Mouse (Mus musculus): ENCODE results near the gene Ctu2.
A peak's percentile ranks its signal among the peaks of the same experiment; 100 is the strongest.

Gene Ctu2

GRCm38 (mm10) chr8:122475580-122476320 lies at the start of gene Ctu2, which contains the start of gene Rnf166:
Gene Ctu2 (plus strand): TSS chr8:122476143.
Gene Rnf166 (minus strand): TSS chr8:122476064.
- peak; percentile 96 for DNase-seq

- DNase-seq, result no peak
Measured at GRCm38 (mm10) chr8:122426145-122426544, 49.8 kb upstream of the Ctu2 start.

- no peak for DNase-seq
Measured at GRCm38 (mm10) chr8:122427607-122428006, 48.3 kb upstream of the Ctu2 start.

- DNase-seq, result no peak
Measured at GRCm38 (mm10) chr8:122428163-122428562, 47.8 kb upstream of the Ctu2 start.

- DNase-seq, result peak; percentile 56 to 63
Measured at GRCm38 (mm10) chr8:122430058-122430636, 45.8 kb upstream of the Ctu2 start.

- DNase-seq, result no peak
Measured at GRCm38 (mm10) chr8:122430646-122431045, 45.3 kb upstream of the Ctu2 start.

- DNase-seq, result peak in 1 of 2 experiments; percentile 42
Measured at GRCm38 (mm10) chr8:122431694-122432442, 44.1 kb upstream of the Ctu2 start.

GRCm38 (mm10) chr8:122432443-122433268 lies 43.3 kb upstream of the Ctu2 start, which contains the start of gene Cyba:
Gene Cyba (minus strand): TSS chr8:122432930.
- DNase-seq, result peak; percentile 90 to 94

GRCm38 (mm10) chr8:122433269-122433905 lies 42.6 kb upstream of the Ctu2 start:
- no peak for DNase-seq

- DNase-seq, result no peak
Measured at GRCm38 (mm10) chr8:122435375-122435774, 40.6 kb upstream of the Ctu2 start.

GRCm38 (mm10) chr8:122436146-122436545 lies 39.8 kb upstream of the Ctu2 start:
- DNase-seq, result no peak

- DNase-seq, result no peak
Measured at GRCm38 (mm10) chr8:122436586-122437125, 39.3 kb upstream of the Ctu2 start.

GRCm38 (mm10) chr8:122437708-122438331 lies 38.1 kb upstream of the Ctu2 start:
- DNase-seq, result peak in 1 of 2 experiments; percentile 52

GRCm38 (mm10) chr8:122439336-122439735 lies 36.6 kb upstream of the Ctu2 start:
- no peak for DNase-seq

- DNase-seq, result no peak
Measured at GRCm38 (mm10) chr8:122441326-122441725, 34.6 kb upstream of the Ctu2 start.

- DNase-seq, result no peak
Measured at GRCm38 (mm10) chr8:122442356-122442755, 33.6 kb upstream of the Ctu2 start.

GRCm38 (mm10) chr8:122442781-122443180 lies 33.2 kb upstream of the Ctu2 start:
- DNase-seq, result no peak

- peak; percentile 99 to 100 for DNase-seq
Measured at GRCm38 (mm10) chr8:122443262-122444006, 32.5 kb upstream of the Ctu2 start, which contains the start of gene Mvd. Gene Mvd (minus strand): TSS chr8:122443422.

GRCm38 (mm10) chr8:122444058-122444748 lies 31.7 kb upstream of the Ctu2 start:
- DNase-seq, result peak; percentile 94 to 96

- DNase-seq, result no peak
Measured at GRCm38 (mm10) chr8:122445203-122445602, 30.7 kb upstream of the Ctu2 start.

Data from lung, postnatal 4 days (tissue).